Mouse (Mus musculus): ENCODE results near the gene Cnot10. TPM values are rescaled to one million over a fixed set of nuclear protein-coding genes. Genes with fewer than 3 reads are reported as not detected.
"Not testable (repeated sequence)": the region's sequence is repeated elsewhere in the genome, so short reads cannot be mapped to it uniquely, and the experiment has no call there.

Gene Cnot10
- total RNA-seq, 2 experiments from 2014 or later: 50.8 to 52.2 TPM

- intact Hi-C loops (cut with DNase I): no loop called here
- no peak for DNase-seq (ENCODE audit: extremely low spot score in 1 of 2, low spot score in 2 of 2)
Measured at GRCm38 (mm10) chr9:114656701-114657100, 16.7 kb upstream of the Cnot10 start.

- no peak for DNase-seq (ENCODE audit: extremely low spot score in 1 of 2, low spot score in 2 of 2)
- intact Hi-C loops (cut with DNase I): no loop called here
Measured at GRCm38 (mm10) chr9:114655356-114655755, 15.4 kb upstream of the Cnot10 start.

- intact Hi-C loops (cut with DNase I): no loop called here
- DNase-seq (ENCODE audit: extremely low spot score in 1 of 2, low spot score in 2 of 2): no peak
Measured at GRCm38 (mm10) chr9:114650938-114651634, 11.1 kb upstream of the Cnot10 start.

GRCm38 (mm10) chr9:114649371-114649770 is 9.4 kb upstream of the Cnot10 start:
- intact Hi-C loops (cut with DNase I): loop anchor here (2.0 to 5.0 kb wide), 2 partner anchors 38 to 77 kb away; partner anchors contain the start of gene Dync1li1
- DNase-seq (ENCODE audit: extremely low spot score in 1 of 2, low spot score in 2 of 2): no peak

- DNase-seq (ENCODE audit: extremely low spot score in 1 of 2, low spot score in 2 of 2): not testable (repeated sequence)
- intact Hi-C loops (cut with DNase I): loop anchor here (2.0 to 5.0 kb wide), 2 partner anchors 39 to 78 kb away; partner anchors contain the start of gene Dync1li1
Measured at GRCm38 (mm10) chr9:114648472-114648871, 8.5 kb upstream of the Cnot10 start.

- no peak for DNase-seq (ENCODE audit: extremely low spot score in 1 of 2, low spot score in 2 of 2)
- intact Hi-C loops (cut with DNase I): loop anchor here (2.0 to 5.0 kb wide), 2 partner anchors 40 to 79 kb away; partner anchors contain the start of gene Dync1li1
Measured at GRCm38 (mm10) chr9:114647506-114648432, 7.8 kb upstream of the Cnot10 start.

- intact Hi-C loops (cut with DNase I): loop anchor here (5.0 kb wide), 1 partner anchor 40 kb away; the partner anchor contains the start of gene Dync1li1
Measured at GRCm38 (mm10) chr9:114646556-114647505, 6.8 kb upstream of the Cnot10 start.

GRCm38 (mm10) chr9:114639186-114639748 is 717 bp downstream of the Cnot10 start:
- intact Hi-C loops (cut with DNase I): no loop called here
- peak in 1 of 2 experiments; percentile 28 for DNase-seq (ENCODE audit: extremely low spot score in 1 of 2, low spot score in 2 of 2)

More at GRCm38 (mm10) chr9:114646556-114647505, 6.8 kb upstream of the Cnot10 start:
- DNase-seq (ENCODE audit: extremely low spot score in 1 of 2, low spot score in 2 of 2): peak in 1 of 2 experiments; percentile 52

- no peak for DNase-seq (ENCODE audit: extremely low spot score in 1 of 2, low spot score in 2 of 2)
- intact Hi-C loops (cut with DNase I): no loop called here
Measured at GRCm38 (mm10) chr9:114636751-114637150, 3.2 kb downstream of the Cnot10 start.

- intact Hi-C loops (cut with DNase I): no loop called here
Measured at GRCm38 (mm10) chr9:114636150-114636549, 3.8 kb downstream of the Cnot10 start.

GRCm38 (mm10) chr9:114632331-114632730 is 7.7 kb downstream of the Cnot10 start:
- intact Hi-C loops (cut with DNase I): no loop called here
- DNase-seq (ENCODE audit: extremely low spot score in 1 of 2, low spot score in 2 of 2): no peak

More at GRCm38 (mm10) chr9:114636150-114636549, 3.8 kb downstream of the Cnot10 start:
- no peak for DNase-seq (ENCODE audit: extremely low spot score in 1 of 2, low spot score in 2 of 2)

GRCm38 (mm10) chr9:114626726-114627125 is 13.3 kb downstream of the Cnot10 start:
- intact Hi-C loops (cut with DNase I): no loop called here
- no peak for DNase-seq (ENCODE audit: extremely low spot score in 1 of 2, low spot score in 2 of 2)

GRCm38 (mm10) chr9:114624178-114624577 is 15.8 kb downstream of the Cnot10 start:
- intact Hi-C loops (cut with DNase I): no loop called here
- DNase-seq (ENCODE audit: extremely low spot score in 1 of 2, low spot score in 2 of 2): no peak

- DNase-seq (ENCODE audit: extremely low spot score in 1 of 2, low spot score in 2 of 2): no peak
- intact Hi-C loops (cut with DNase I): no loop called here
Measured at GRCm38 (mm10) chr9:114621149-114621548, 18.8 kb downstream of the Cnot10 start.

GRCm38 (mm10) chr9:114614176-114614953 is 25.6 kb downstream of the Cnot10 start:
- no peak for DNase-seq (ENCODE audit: extremely low spot score in 1 of 2, low spot score in 2 of 2)
- intact Hi-C loops (cut with DNase I): no loop called here

GRCm38 (mm10) chr9:114613026-114613425 is 27.0 kb downstream of the Cnot10 start:
- intact Hi-C loops (cut with DNase I): no loop called here
- DNase-seq (ENCODE audit: extremely low spot score in 1 of 2, low spot score in 2 of 2): no peak

GRCm38 (mm10) chr9:114612566-114612965 is 27.4 kb downstream of the Cnot10 start:
- intact Hi-C loops (cut with DNase I): no loop called here
- no peak for DNase-seq (ENCODE audit: extremely low spot score in 1 of 2, low spot score in 2 of 2)

Data from left cerebral cortex, postnatal 10 days (tissue).